Mouse (Mus musculus) lung, adult 2 months (tissue): ENCODE data around the gene Tnfaip1.

ENCODE experiments used
- CTCF ChIP-seq: fragments of 200-500 bp; IDR thresholded peaks from 2 replicates; pipeline ENCODE4 v1.5.1; 2011; ENCODE audit warnings: mild to moderate bottlenecking, low read length, control low read depth; ENCODE audit not compliant: insufficient read depth
- POLR2A ChIP-seq: fragments of 200-500 bp; IDR thresholded peaks from 2 replicates; pipeline ENCODE4 v1.6.1; 2011; ENCODE audit warnings: low read depth, mild to moderate bottlenecking, control low read depth, low read length, borderline replicate concordance; ENCODE audit errors: extremely low read depth

DNA sequence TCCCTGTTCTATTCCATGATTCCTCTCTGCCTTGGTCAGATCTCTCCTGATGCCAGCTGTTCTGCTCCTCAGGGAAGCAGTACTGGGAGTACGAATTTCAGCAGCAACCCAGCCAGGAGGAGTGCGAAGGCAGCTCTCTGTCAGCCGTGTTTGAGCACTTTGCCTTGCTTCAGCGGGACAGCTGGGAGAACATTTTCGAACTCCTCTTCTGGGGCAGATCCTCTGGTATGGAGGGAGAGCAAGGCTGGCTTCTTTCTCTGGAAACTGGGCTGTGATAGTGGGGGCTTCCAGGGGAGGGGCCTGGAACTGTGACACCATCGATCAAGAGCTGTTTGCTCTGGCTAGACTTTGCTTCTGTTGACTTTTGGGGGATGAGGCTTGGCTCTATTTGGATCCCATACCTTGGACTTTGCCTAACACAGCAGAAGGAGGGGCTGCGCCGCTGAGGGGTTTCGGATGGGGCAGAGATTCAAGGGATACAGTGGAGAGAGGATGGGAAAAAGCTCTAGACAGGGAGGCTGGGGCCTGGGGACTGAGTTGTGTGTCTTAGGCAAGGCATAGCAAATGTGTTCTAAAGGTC lies 35.4 kb downstream of the Tnfaip1 start:
- TF ChIP-seq CTCF (no peak), POLR2A (no peak)
